23 mouse cellular contexts compared by ENCODE assay signal in genomic region chr15:99843856-99844255, GRCm38 (mm10).
"Had no signal": no experiment of that assay in that cellular context is flagged by ENCODE, and none has a peak within 500 bp of the region (broad histone marks: within the 10 kb centered on the region; RNA-seq: fewer than 3 reads in every experiment).

No protein-coding gene starts in this region.

- H3K4me2 ChIP-seq: heart, embryonic 12.5 days; hindbrain, embryonic 13.5 days; hindbrain, embryonic 15.5 days; kidney, embryonic 15.5 days; limb, embryonic 13.5 days had no signal

- H3K36me3 ChIP-seq: heart, embryonic 10.5 days; heart, embryonic 12.5 days; kidney, embryonic 15.5 days; limb, embryonic 13.5 days had no signal

- H3K9me3 ChIP-seq: heart, embryonic 10.5 days; heart, embryonic 12.5 days; hindbrain, embryonic 13.5 days; hindbrain, embryonic 15.5 days; kidney, embryonic 15.5 days had no signal

- H3K4me1 ChIP-seq: hindbrain, embryonic 15.5 days had no signal

- H3K27me3 ChIP-seq: heart, embryonic 12.5 days; hindbrain, embryonic 13.5 days; hindbrain, embryonic 15.5 days; kidney, embryonic 15.5 days; limb, embryonic 13.5 days had no signal

- H3K4me3 ChIP-seq: heart, embryonic 10.5 days; heart, embryonic 12.5 days; hindbrain, embryonic 13.5 days; hindbrain, embryonic 15.5 days; kidney, embryonic 15.5 days; limb, embryonic 13.5 days had no signal

- ATAC-seq: forebrain, embryonic 16.5 days; hindbrain, postnatal 0 days; intestine, embryonic 16.5 days had no signal

- DNase-seq: gastrocnemius, postnatal 10 days; gastrocnemius, postnatal 25 days; heart, adult 18-20 months; heart, postnatal 10 days; heart, postnatal 36 days; kidney, adult 11 months; kidney, adult 2 months; kidney, adult 9 months; kidney, postnatal 14 days; kidney, postnatal 36 days; layer of hippocampus, adult 9-11 months; layer of hippocampus, postnatal 36 days; left cerebral cortex, postnatal 4 days had no signal

- H3K9ac ChIP-seq: heart, embryonic 12.5 days; hindbrain, embryonic 13.5 days; hindbrain, embryonic 15.5 days; kidney, embryonic 15.5 days; limb, embryonic 13.5 days had no signal

- H3K27ac ChIP-seq: heart, embryonic 10.5 days; hindbrain, embryonic 13.5 days; hindbrain, embryonic 15.5 days; hindbrain, postnatal 0 days; kidney, embryonic 15.5 days; kidney, postnatal 0 days; limb, embryonic 13.5 days had no signal
